Mouse (Mus musculus): ENCODE data around the gene Zfp628.

DNA sequence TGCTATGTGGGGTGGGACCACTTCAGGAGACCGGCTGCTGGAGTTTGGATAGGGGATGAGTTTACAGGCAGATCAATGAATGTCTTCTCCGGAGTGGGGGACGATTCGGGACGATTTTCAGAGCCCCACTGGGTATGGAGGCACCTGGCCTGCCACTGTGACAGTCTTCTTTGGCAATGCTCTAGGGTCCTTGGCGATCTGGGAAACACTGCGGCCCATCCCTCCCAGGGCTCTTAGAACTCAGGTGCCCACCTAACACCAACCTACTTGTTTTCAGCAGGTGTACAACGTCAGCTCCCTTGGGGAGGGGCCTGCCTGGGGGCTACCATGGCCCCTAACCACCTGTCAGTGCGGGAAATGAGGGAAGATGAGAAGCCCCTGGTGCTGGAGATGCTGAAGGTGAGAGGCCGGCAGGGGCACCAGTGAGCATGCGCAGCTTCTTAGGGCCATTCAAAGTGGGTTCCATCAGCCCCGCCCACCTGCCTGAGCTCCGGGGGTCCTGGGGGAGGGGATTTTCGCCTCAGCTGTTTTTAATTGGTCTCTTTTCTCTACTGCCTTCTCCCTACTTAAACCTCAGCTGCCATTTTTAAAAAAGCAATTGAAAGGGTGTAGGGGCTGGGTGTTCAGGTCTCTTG lies 8.0 kb downstream of the Zfp628 start:
- TF ChIP-seq CTCF (conservative IDR thresholded peaks at IDR 0.05; ENCODE audit: low read length) (peak; percentile 19; the same call in 1 of the 2 replicates), POU5F1 (IDR thresholded peaks at IDR 0.05; ENCODE audit: borderline replicate concordance, low read length) (no peak)
